Mouse (Mus musculus) MEL-GATA-1-ER (cell line): ENCODE measurements around the gene Hspb11.

ENCODE experiments used
- DNase-seq: peaks from one replicate; pipeline ENCODE4 v3.0.0-alpha.2; 2012; ENCODE audit warnings: low read depth; ENCODE audit errors: extremely low read depth

Gene Hspb11

GRCm38 (mm10) chr4:107253125-107254091 is at the start of gene Hspb11, which contains the start of gene Lrrc42:
Gene Hspb11, plus strand, starts transcription at chr4:107253593.
Gene Lrrc42, minus strand, starts transcription at chr4:107253532.
- peak; percentile 79 for DNase-seq

- DNase-seq = no peak
Measured at GRCm38 (mm10) chr4:107207016-107207415, 46.4 kb upstream of the Hspb11 start.

GRCm38 (mm10) chr4:107208880-107209279 is 44.5 kb upstream of the Hspb11 start, which contains the start of gene Ldlrad1:
Gene Ldlrad1, plus strand, starts transcription at chr4:107209180.
- no peak for DNase-seq

GRCm38 (mm10) chr4:107210483-107211097 is 42.8 kb upstream of the Hspb11 start:
- peak; percentile 39 for DNase-seq

- DNase-seq = no peak
Measured at GRCm38 (mm10) chr4:107211465-107211864, 41.9 kb upstream of the Hspb11 start.

GRCm38 (mm10) chr4:107211936-107212335 is 41.5 kb upstream of the Hspb11 start:
- DNase-seq = no peak

GRCm38 (mm10) chr4:107213279-107214011 is 39.9 kb upstream of the Hspb11 start:
- peak; percentile 12 for DNase-seq

GRCm38 (mm10) chr4:107217574-107217973 is 35.8 kb upstream of the Hspb11 start:
- peak; percentile 75 for DNase-seq

- DNase-seq = no peak
Measured at GRCm38 (mm10) chr4:107221524-107221923, 31.9 kb upstream of the Hspb11 start.

GRCm38 (mm10) chr4:107223225-107224204 is 29.9 kb upstream of the Hspb11 start:
- DNase-seq = no peak

- no peak for DNase-seq
Measured at GRCm38 (mm10) chr4:107226313-107226712, 27.1 kb upstream of the Hspb11 start.

GRCm38 (mm10) chr4:107232219-107232618 is 21.2 kb upstream of the Hspb11 start:
- no peak for DNase-seq

GRCm38 (mm10) chr4:107238253-107238652 is 15.1 kb upstream of the Hspb11 start:
- no peak for DNase-seq

GRCm38 (mm10) chr4:107240196-107240595 is 13.2 kb upstream of the Hspb11 start:
- no peak for DNase-seq

GRCm38 (mm10) chr4:107243365-107244333 is 9.7 kb upstream of the Hspb11 start:
- no peak for DNase-seq

GRCm38 (mm10) chr4:107245368-107245767 is 8.0 kb upstream of the Hspb11 start:
- DNase-seq = no peak

GRCm38 (mm10) chr4:107246040-107246439 is 7.4 kb upstream of the Hspb11 start:
- no peak for DNase-seq

- DNase-seq = no peak
Measured at GRCm38 (mm10) chr4:107247110-107247509, 6.3 kb upstream of the Hspb11 start.

GRCm38 (mm10) chr4:107248061-107248460 is 5.3 kb upstream of the Hspb11 start:
- no peak for DNase-seq
